Mouse (Mus musculus) liver, adult 2 months (tissue): Measurements from ENCODE around the gene Tha1. TPM values are rescaled to one million over a fixed set of nuclear protein-coding genes. Genes with fewer than 3 reads are reported as not detected.

Experiments
- DNase-seq: peaks from one replicate; pipeline ENCODE4 v3.0.0-alpha.2; 2011; ENCODE audit warnings: low read depth, low spot score; ENCODE audit errors: extremely low read depth
- H3K27ac ChIP-seq: fragments of 200-500 bp; replicated peaks from 2 replicates; pipeline ENCODE4 v1.5.1; 2012; ENCODE audit warnings: low read depth, mild to moderate bottlenecking, control low read depth, inconsistent platforms, low read length; ENCODE audit not compliant: insufficient read depth
- H3K27me3 ChIP-seq: fragments of 200-500 bp; 2 replicates; pipeline ENCODE4 v1.6.1; 2012; ENCODE audit warnings: mild to moderate bottlenecking, moderate library complexity, low read length, inconsistent platforms; ENCODE audit not compliant: control insufficient read depth, insufficient read depth
- H3K36me3 ChIP-seq: fragments of 200-500 bp; 2 replicates; pipeline ENCODE4 v1.6.1; 2012; ENCODE audit warnings: low read length, inconsistent platforms; ENCODE audit not compliant: control insufficient read depth, insufficient read depth
- H3K4me1 ChIP-seq: fragments of 200-500 bp; 2 replicates; pipeline ENCODE4 v1.6.1; 2011; ENCODE audit warnings: low read length; ENCODE audit not compliant: control insufficient read depth, insufficient read depth
- H3K4me3 ChIP-seq: fragments of 200-500 bp; 2 replicates; pipeline ENCODE4 v1.5.1; 2011; ENCODE audit warnings: low read depth, mild to moderate bottlenecking, control low read depth, low read length, moderate library complexity; ENCODE audit not compliant: insufficient read depth
- H3K79me2 ChIP-seq: fragments of 200-500 bp; 2 replicates; pipeline ENCODE4 v1.6.1; 2012; ENCODE audit warnings: inconsistent platforms, mild to moderate bottlenecking, low read length, moderate library complexity; ENCODE audit not compliant: control insufficient read depth, insufficient read depth
- H3K9ac ChIP-seq: fragments of 200-500 bp; 2 replicates; pipeline ENCODE4 v1.6.1; 2012; ENCODE audit warnings: low read depth, mild to moderate bottlenecking, control low read depth, inconsistent platforms, low read length
- CTCF ChIP-seq: fragments of 200-500 bp; IDR thresholded peaks from 2 replicates; pipeline ENCODE4 v1.5.1; 2011; ENCODE audit warnings: low read depth, low read length, control low read depth
- POLR2A ChIP-seq: fragments of 200-500 bp; IDR thresholded peaks from 2 replicates; pipeline ENCODE4 v1.6.1; 2011; ENCODE audit warnings: low read length, control low read depth; ENCODE audit not compliant: insufficient read depth; ENCODE audit errors: extremely low read depth
- WGBS: fragments of 180-500 bp; shearing (Covaris S2); methylation state at CpG from one replicate; pipeline ENCODE4 v1.1.7; 2018; 5-methylcytosine and 5-hydroxymethylcytosine counted together
- polyA plus RNA-seq: library from polyadenylated mRNA; depleted of rRNA; stranded (reverse); fragments of >200 nt; gene quantifications from 2 replicates; pipeline ENCODE4 v1.2.3, GENCODE M21; 2012
- total RNA-seq: library from RNA; depleted of rRNA; stranded (reverse); fragments of >200 nt; gene quantifications from 2 replicates; pipeline ENCODE4 v1.2.3, GENCODE M21; 2014

Gene Tha1
- total and polyA plus RNA-seq, 2 experiments, result 7.4 to 11.4 TPM

DNA sequence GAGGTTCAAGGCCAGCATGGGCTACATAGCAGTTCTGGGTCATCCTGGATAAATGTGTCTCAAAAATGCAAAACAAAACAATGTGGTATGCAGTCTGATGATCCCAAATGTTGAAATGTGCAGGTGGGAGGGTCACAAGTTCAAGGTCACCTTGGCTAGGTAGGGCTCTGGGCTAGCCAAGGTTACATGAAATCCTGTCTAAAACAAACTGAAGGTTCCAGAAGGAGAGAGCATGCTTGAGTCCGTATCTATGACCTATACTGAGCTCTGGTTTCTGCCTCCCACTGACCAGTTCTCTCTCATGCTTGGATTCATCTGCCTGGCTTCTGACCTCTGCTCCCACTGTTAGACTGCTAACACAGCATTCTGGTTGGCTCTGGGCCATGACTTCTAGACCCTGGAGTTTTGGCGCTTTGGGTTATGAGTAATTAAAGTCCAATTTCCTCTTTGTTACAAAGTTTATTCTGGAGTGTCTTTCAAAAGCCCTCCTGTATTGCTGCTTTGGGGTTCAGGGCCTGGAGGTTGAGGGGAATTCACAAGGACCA lies 43.5 kb downstream of the Tha1 start:
- Histone ChIP-seq H3K27ac (peak overlapping the region; percentile 97), H3K9ac (peak overlapping the region; percentile 53), H3K79me2 (no peaks in the 10 kb centered on the region), H3K27me3 (no peaks in the 10 kb centered on the region), H3K4me3 (no peak overlapping the region), H3K4me1 (peaks cover 49% of the 10 kb centered on the region), H3K36me3 (no peaks in the 10 kb centered on the region)
- WGBS, result 3% methylated on average over 2 of the region's 2 CpGs
- DNase-seq, result peak; percentile 96
- no peak for TF ChIP-seq CTCF
- TF ChIP-seq POLR2A, result no peak

DNA sequence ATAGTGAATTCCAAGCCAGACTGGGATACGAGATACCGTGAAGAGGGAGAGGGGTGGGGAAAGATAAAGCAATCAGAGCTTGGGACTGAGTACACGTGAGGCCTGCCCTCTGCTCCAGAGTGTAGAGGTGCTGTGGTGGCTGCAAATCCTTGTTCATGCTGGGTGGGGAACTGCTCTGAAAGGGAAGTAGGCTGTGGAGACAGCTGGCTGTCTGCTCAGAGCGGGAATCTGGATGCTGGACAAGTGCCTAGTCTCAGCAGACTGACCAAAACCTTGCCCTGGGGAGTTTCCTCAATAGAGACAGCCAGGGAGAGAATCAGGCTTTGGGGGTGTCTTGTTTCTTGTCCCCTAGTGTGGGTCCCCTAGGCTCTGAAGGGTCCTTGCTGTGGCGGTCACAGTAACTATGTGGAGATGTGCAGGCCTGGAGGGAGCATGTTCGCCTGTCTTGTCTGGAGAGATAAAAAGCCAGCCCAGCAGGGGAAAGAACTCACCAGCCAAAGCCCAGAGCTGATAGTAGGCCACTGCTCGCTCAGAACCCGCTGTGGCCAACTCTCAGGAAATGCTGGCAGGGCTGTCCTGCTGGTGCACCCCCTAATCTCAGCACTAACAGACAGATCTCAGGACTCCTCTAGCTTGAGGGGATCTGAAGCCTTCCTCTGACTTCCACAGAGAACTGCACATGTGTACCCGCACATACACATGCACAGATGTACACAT lies 44.2 kb downstream of the Tha1 start:
- H3K4me1 ChIP-seq, result peaks cover 49% of the 10 kb centered on the region
- H3K27ac ChIP-seq, result peak overlapping the region; percentile 97
- H3K4me3 ChIP-seq, result no peak overlapping the region
- TF ChIP-seq POLR2A (peak; percentile 44; the same call in 1 of the 2 replicates), CTCF (no peak)
- no peaks in the 10 kb centered on the region for H3K79me2 ChIP-seq
- H3K9ac ChIP-seq, result peak overlapping the region; percentile 48
- peak; percentile 99 for DNase-seq
- WGBS, result 8% methylated on average over 9 of the region's 9 CpGs
- no peaks in the 10 kb centered on the region for H3K36me3 ChIP-seq
- no peaks in the 10 kb centered on the region for H3K27me3 ChIP-seq

DNA sequence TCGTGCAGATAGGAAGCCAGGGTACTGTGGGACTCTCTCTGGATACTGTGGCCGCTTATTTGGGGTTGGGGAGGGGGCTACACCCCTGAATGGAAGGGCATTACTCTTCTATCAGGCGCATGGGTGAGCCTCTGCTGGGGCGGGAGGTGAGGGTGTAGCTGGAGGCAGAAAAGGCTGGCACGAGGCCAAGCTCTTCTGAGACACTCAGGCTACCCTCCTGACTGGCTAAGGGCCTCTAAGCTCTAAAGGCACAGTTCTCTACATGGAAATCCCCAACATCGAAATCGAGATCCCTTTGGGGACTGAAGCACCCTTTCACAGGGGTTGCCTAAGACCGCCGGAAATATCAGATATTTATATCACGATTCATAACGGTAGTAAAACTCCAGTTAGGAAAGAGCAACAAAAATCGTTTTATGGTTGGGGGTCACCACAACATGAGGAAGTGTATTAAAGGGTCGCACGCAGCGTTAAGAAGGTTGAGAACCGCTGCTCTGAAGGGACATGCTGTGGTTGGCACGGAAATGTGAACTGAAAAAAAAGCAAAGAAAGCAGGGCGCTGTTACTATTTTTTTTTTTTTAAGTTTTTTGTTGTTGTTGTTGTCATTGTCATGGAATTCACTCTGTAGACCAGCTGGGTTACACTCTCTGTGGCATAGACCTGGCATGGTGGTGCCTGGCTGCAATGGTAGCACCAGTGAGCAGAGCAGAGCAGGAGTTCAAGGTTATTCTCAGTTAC lies 45.0 kb downstream of the Tha1 start:
- peaks cover 50% of the 10 kb centered on the region for H3K4me1 ChIP-seq
- no peaks in the 10 kb centered on the region for H3K79me2 ChIP-seq
- peak overlapping the region; percentile 97 for H3K27ac ChIP-seq
- H3K9ac ChIP-seq, result peak overlapping the region; percentile 83
- WGBS, result 21% methylated on average over 18 of the region's 18 CpGs
- H3K36me3 ChIP-seq, result no peaks in the 10 kb centered on the region
- TF ChIP-seq POLR2A (no peak), CTCF (no peak)
- H3K27me3 ChIP-seq, result no peaks in the 10 kb centered on the region
- H3K4me3 ChIP-seq, result peak overlapping the region; percentile 17; the same call in 1 of the 2 replicates
- DNase-seq, result peak; percentile 54

DNA sequence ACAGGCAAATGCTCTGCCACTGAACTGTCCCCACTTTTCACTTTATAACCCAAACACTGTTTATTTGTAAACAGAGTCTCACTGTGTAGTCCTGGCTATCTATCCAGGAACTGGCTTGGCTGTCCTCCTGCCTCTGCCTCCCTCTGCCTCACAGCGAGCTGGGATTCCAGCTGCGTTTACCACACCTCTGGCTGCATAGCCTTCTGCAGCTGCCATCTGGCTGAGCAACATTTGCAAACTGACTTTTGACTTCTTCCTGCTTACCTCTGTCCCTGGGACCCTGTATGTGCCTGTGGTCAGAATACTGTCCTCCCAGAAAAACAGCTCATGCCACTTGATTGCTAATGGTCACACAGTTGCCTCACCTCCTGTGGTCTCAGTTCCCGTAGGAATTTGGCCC lies 45.9 kb downstream of the Tha1 start:
- Histone ChIP-seq H3K4me3 (peak overlapping the region; percentile 78), H3K79me2 (no peaks in the 10 kb centered on the region), H3K4me1 (peaks cover 44% of the 10 kb centered on the region), H3K36me3 (no peaks in the 10 kb centered on the region), H3K27me3 (no peaks in the 10 kb centered on the region), H3K27ac (peak overlapping the region; percentile 97), H3K9ac (peak overlapping the region; percentile 83)
- WGBS, result 6% methylated on average over 3 of the region's 3 CpGs
- peak; percentile 91 for DNase-seq
- TF ChIP-seq CTCF (no peak), POLR2A (peak; percentile 51; the same call in 1 of the 2 replicates)

DNA sequence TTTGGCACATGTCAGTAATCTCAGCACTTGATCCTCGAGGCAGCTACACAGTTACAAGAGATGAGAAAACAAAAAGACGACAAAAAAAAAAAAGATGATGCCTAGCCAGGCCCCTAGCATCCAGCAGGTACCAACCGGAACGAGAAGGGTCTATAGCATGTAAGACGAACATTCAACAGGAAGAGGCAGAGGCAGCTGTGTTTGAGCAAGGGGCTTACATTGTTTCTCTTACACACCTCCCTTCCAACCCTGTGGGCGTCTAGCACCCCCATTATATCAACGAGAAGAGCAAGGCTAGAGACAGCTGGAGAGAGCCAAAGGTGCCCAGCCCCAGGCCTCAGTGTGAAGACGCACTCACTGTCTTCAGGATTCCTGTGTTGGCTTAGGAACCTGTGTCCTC lies 46.4 kb downstream of the Tha1 start:
- H3K4me1 ChIP-seq, result peaks cover 45% of the 10 kb centered on the region
- 20% methylated on average over 8 of the region's 8 CpGs for WGBS

More for the DNA sequence above, 46.4 kb downstream of the Tha1 start:
- TF ChIP-seq CTCF (no peak), POLR2A (no peak)
- no peaks in the 10 kb centered on the region for H3K79me2 ChIP-seq
- no peaks in the 10 kb centered on the region for H3K36me3 ChIP-seq
- peak overlapping the region; percentile 97 for H3K27ac ChIP-seq
- peak overlapping the region; percentile 78 for H3K4me3 ChIP-seq
- H3K27me3 ChIP-seq, result no peaks in the 10 kb centered on the region
- peak overlapping the region; percentile 83 for H3K9ac ChIP-seq
- DNase-seq, result no peak
